Mouse (Mus musculus) heart, adult 10 weeks (tissue): Measurements from ENCODE around the gene Il1rap. TPM values are rescaled to one million over a fixed set of nuclear protein-coding genes. Genes with fewer than 3 reads are reported as not detected.

Experiments
- polyA plus RNA-seq: library from polyadenylated mRNA; stranded (reverse); fragments of 350-450 nt; fragmentation: Illumina TruSeq; extraction: RNeasy Lipid Tissue Mini Kit (QIAGEN cat#74804); gene quantifications from one replicate; pipeline ENCODE4 v1.2.3, GENCODE M21; 2014; ENCODE audit warnings: low read depth, low replicate concordance

Il1rap gene
- polyA plus RNA-seq, result 4.1 TPM

DNA sequence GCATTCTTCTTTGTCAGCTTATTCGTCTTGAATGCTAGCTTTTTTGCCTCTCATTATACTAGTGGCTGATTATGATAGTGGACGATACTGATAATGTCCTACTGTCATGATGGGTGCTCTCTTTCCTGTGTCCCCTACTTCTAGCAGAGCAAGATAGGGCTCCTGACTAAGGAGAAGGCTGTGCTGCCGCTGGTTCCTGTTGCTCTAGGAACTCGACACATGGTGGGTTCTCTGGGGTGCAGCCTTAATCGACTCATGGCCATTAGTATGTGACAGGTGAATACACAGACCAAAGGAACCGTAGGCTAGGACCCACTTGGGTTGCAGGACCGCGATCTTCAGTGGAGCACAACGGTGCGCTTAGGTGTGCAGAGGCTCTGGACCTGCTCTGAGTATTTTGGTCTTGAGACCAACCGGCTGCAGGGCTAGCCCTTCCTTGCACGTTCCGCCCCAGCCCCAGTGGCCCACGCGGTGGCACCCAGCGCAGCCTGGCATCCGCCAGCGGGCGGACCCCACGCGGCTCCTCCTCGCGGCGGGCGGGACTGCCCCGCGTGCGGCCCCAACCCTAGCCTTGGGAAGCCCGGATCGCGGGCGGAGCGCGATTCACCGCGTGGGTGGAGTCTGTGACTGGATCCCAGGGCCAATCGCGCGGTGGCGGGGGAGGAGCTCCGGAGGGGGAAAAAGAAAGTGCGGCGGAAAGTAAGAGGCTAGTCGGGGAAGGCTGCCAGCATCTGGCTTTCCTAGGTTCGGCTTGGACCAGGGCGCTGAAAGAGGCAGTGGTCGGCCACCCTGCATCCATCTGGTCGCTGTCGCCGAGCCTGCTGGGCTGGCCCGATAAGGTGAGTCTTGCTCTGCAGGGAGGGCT lies at the start of gene Il1rap:
TSS of gene Il1rap (plus strand) at position 657 of the 865 bp plus-strand sequence.

Other genes starting within 250 kb of the Il1rap start
- 0.21 TPM for gene Cldn1, start 209.9 kb upstream of the Il1rap start, polyA plus RNA-seq
- not detected for gene Cldn16, start 118.6 kb upstream of the Il1rap start, polyA plus RNA-seq
- not detected for gene Tmem207, start 54.9 kb upstream of the Il1rap start, polyA plus RNA-seq